28 mouse cellular contexts compared by ENCODE assay signal in genomic region chr4:98993491-98993890, GRCm38 (mm10). TPM values are rescaled to one million over a fixed set of nuclear protein-coding genes. Genes with fewer than 3 reads are reported as not detected.
A peak's percentile ranks its signal among the peaks of the same experiment; 100 is the strongest.
DNase-seq lines count a peak whose midpoint lies in the region; ATAC-seq and TF ChIP-seq lines count a peak whose summit lies in the region.
"Had no signal": no experiment of that assay in that cellular context is flagged by ENCODE, and none has a peak within 500 bp of the region (broad histone marks: within the 10 kb centered on the region; RNA-seq: fewer than 3 reads in every experiment).

No protein-coding gene starts in this region.

- H3K4me3 ChIP-seq in lung, embryonic 14.5 days (ENCODE audit: low read depth, low read length), result no peak overlapping the region
- H3K4me3 ChIP-seq in limb, embryonic 14.5 days (replicated peaks; ENCODE audit: low read length), result no peak overlapping the region
- H3K4me3 ChIP-seq in left cerebral cortex, adult 2 months, result no peak overlapping the region
- H3K4me3 ChIP-seq: embryonic facial prominence, embryonic 10.5 days; embryonic facial prominence, embryonic 13.5 days; erythroblast, embryonic 14.5 days; forebrain, embryonic 12.5 days; forebrain, embryonic 15.5 days; heart, embryonic 12.5 days; heart, embryonic 15.5 days; hindbrain, embryonic 10.5 days; hindbrain, embryonic 13.5 days had no signal

- 0 out of 2 replicates have a peak overlapping the region, but pooled peaks have one; percentile 22 for H3K27ac ChIP-seq in lung, embryonic 14.5 days (ENCODE audit: low read depth)
- H3K27ac ChIP-seq in limb, embryonic 14.5 days (replicated peaks; ENCODE audit: low read depth, low read length), result no peak overlapping the region
- H3K27ac ChIP-seq in left cerebral cortex, adult 2 months, result no peak overlapping the region
- H3K27ac ChIP-seq: embryonic facial prominence, embryonic 10.5 days; embryonic facial prominence, embryonic 13.5 days; forebrain, embryonic 12.5 days; forebrain, embryonic 15.5 days; heart, embryonic 15.5 days; hindbrain, embryonic 10.5 days; hindbrain, embryonic 13.5 days had no signal

- no peaks in the 10 kb centered on the region for H3K27me3 ChIP-seq in lung, embryonic 14.5 days (ENCODE audit: insufficient read depth, low read length)
- no peaks in the 10 kb centered on the region for H3K27me3 ChIP-seq in limb, embryonic 14.5 days (ENCODE audit: control insufficient read depth, insufficient read depth, low read length)
- H3K27me3 ChIP-seq: embryonic facial prominence, embryonic 13.5 days; forebrain, embryonic 12.5 days; forebrain, embryonic 15.5 days; heart, embryonic 12.5 days; heart, embryonic 15.5 days; hindbrain, embryonic 13.5 days had no signal

- no peak for DNase-seq in lung, embryonic 14.5 days
- no peak for DNase-seq in lung, postnatal 10 days
- DNase-seq in A20 (ENCODE audit: low read depth, low spot score), result peak; percentile 35
- peak; percentile 27 for DNase-seq in limb, embryonic 14.5 days (ENCODE audit: low spot score)
- no peak for DNase-seq in left cerebral cortex, adult 2 months (ENCODE audit: extremely low spot score in 1 of 2, low spot score in 2 of 2)
- DNase-seq in right cerebral cortex, postnatal 10 days (ENCODE audit: low spot score in 2 of 2), result no peak
- DNase-seq: adrenal gland, adult 8-10 months; adrenal gland, postnatal 25 days; cerebellum, adult 11-12 months; cerebellum, adult 8-10 months; cerebellum, postnatal 10 days; cerebellum, postnatal 36 days; embryo, embryonic 11 days; gastrocnemius, postnatal 25 days; heart, adult 18-20 months; heart, postnatal 10 days; heart, postnatal 36 days had no signal

- no peaks in the 10 kb centered on the region for H3K4me1 ChIP-seq in lung, embryonic 14.5 days (ENCODE audit: insufficient read depth)
- peaks cover 6% of the 10 kb centered on the region; the same call in 1 of the 2 replicates for H3K4me1 ChIP-seq in limb, embryonic 14.5 days (ENCODE audit: control insufficient read depth, insufficient read depth, low read length)
- H3K4me1 ChIP-seq: embryonic facial prominence, embryonic 10.5 days; embryonic facial prominence, embryonic 13.5 days; forebrain, embryonic 12.5 days; forebrain, embryonic 15.5 days; heart, embryonic 12.5 days; heart, embryonic 15.5 days; hindbrain, embryonic 10.5 days; hindbrain, embryonic 13.5 days had no signal

- ATAC-seq in lung, embryonic 14.5 days (ENCODE audit: insufficient read depth), result peak; percentile 52; the same call in 1 of the 2 replicates
- no peak for ATAC-seq in limb, embryonic 14.5 days (ENCODE audit: low FRiP score, low read depth)
- ATAC-seq: activated CD4-positive, CD25-positive, alpha-beta regulatory T cell, adult 4 months; forebrain, embryonic 15.5 days had no signal

- H3K36me3 ChIP-seq in lung, embryonic 14.5 days (ENCODE audit: insufficient read depth), result peaks cover 35% of the 10 kb centered on the region
- H3K36me3 ChIP-seq in limb, embryonic 14.5 days (ENCODE audit: control insufficient read depth, insufficient read depth, low read length), result peaks cover 25% of the 10 kb centered on the region

- H3K9me3 ChIP-seq in lung, embryonic 14.5 days (ENCODE audit: low read depth, low read length), result no peaks in the 10 kb centered on the region
- H3K9me3 ChIP-seq in limb, embryonic 14.5 days (ENCODE audit: control insufficient read depth, low read length), result no peaks in the 10 kb centered on the region
- H3K9me3 ChIP-seq: embryonic facial prominence, embryonic 10.5 days; embryonic facial prominence, embryonic 13.5 days; forebrain, embryonic 12.5 days; forebrain, embryonic 15.5 days; heart, embryonic 12.5 days; heart, embryonic 15.5 days; hindbrain, embryonic 10.5 days; hindbrain, embryonic 13.5 days had no signal

- no peak overlapping the region for H3K9ac ChIP-seq in lung, embryonic 14.5 days
- no peak overlapping the region for H3K9ac ChIP-seq in limb, embryonic 14.5 days (ENCODE audit: low read depth, low read length, severe bottlenecking)
- H3K9ac ChIP-seq: embryonic facial prominence, embryonic 13.5 days; forebrain, embryonic 12.5 days; forebrain, embryonic 15.5 days; heart, embryonic 12.5 days; heart, embryonic 15.5 days; hindbrain, embryonic 13.5 days had no signal

- intact Hi-C loops in left cerebral cortex, adult 2 months (cut with DNase I), result no loop called here

- TF ChIP-seq POLR2A in limb, embryonic 14.5 days (IDR thresholded peaks at IDR 0.05; ENCODE audit: borderline replicate concordance, extremely low read depth, insufficient read depth, insufficient read length), result no peak

- no peak overlapping the region for H3K4me2 ChIP-seq in lung, embryonic 14.5 days
- H3K4me2 ChIP-seq in limb, embryonic 14.5 days (replicated peaks; ENCODE audit: low read depth, low read length, severe bottlenecking), result no peak overlapping the region
- H3K4me2 ChIP-seq: embryonic facial prominence, embryonic 13.5 days; forebrain, embryonic 12.5 days; forebrain, embryonic 15.5 days; heart, embryonic 12.5 days; heart, embryonic 15.5 days; hindbrain, embryonic 13.5 days had no signal

- 67% methylated on average over 4 of the region's 4 CpGs for WGBS in lung, embryonic 14.5 days
- 56% methylated on average over 4 of the region's 4 CpGs for WGBS in limb, embryonic 14.5 days

- TF ChIP-seq CTCF in lung, embryonic 14.5 days (IDR thresholded peaks at IDR 0.05; ENCODE audit: low read depth), result no peak
- no peak for TF ChIP-seq CTCF in left cerebral cortex, adult 2 months (IDR thresholded peaks at IDR 0.05)

RNA-seq across cellular contexts. Expression of gene Angptl3, which starts 37.3 kb away (rescaled TPM):
- polyA plus RNA-seq in lung, embryonic 14.5 days (2014; fragmentation: Nextera tagmentation; extraction: Ambion mirVana), result 1.1 and 1.7 TPM in 2 replicates
- polyA plus RNA-seq in limb, embryonic 14.5 days (2012; rRNA removed), result 0.04 TPM in 1 of 2 replicates, not detected in the other
- polyA plus RNA-seq in limb, embryonic 14.5 days (2014; fragmentation: Nextera tagmentation; extraction: Ambion mirVana), result 0.75 and 0.98 TPM in 2 replicates
- total RNA-seq in left cerebral cortex, adult 2 months (2021), result under 1 TPM in 1 of 2 experiments, not detected in 1; 0.42 TPM
- total RNA-seq: gastrocnemius, postnatal 25 days had no signal
- polyA plus RNA-seq: activated CD4-positive, CD25-positive, alpha-beta regulatory T cell, adult 4 months; brain, embryonic 14.5 days had no signal

Comparison
In these comparisons a context has a peak if more than half of its experiments do, and no peak if none do; other contexts are left out.
1. DNase-seq: peak in A20 (single experiment) and limb, embryonic 14.5 days (single experiment); none in lung, embryonic 14.5 days (single experiment), lung, postnatal 10 days (single experiment), left cerebral cortex, adult 2 months (0 of 2) and right cerebral cortex, postnatal 10 days (0 of 2).